Mouse (Mus musculus) lung, embryonic 15.5 days (tissue): Measurements from ENCODE around the gene Dnmt3a. TPM values are rescaled to one million over a fixed set of nuclear protein-coding genes. Genes with fewer than 3 reads are reported as not detected.
A peak's percentile ranks its signal among the peaks of the same experiment; 100 is the strongest.

ENCODE experiments used
- ATAC-seq: fragments of 200-750 bp; cut with Nextera tagmentation; 2 replicates; pipeline ENCODE4 v1.8.0; 2017; ENCODE audit warnings: moderate number of reproducible peaks, borderline replicate concordance; ENCODE audit not compliant: low FRiP score, low TSS enrichment; ENCODE audit errors: extremely low read depth
- H3K27ac ChIP-seq: fragments of 300-500 bp; sonication (generic); 2 replicates; pipeline ENCODE4 v1.5.1; 2015; ENCODE audit warnings: moderate library complexity, mild to moderate bottlenecking, inconsistent platforms
- H3K27me3 ChIP-seq: fragments of 300-500 bp; sonication (generic); 2 replicates; pipeline ENCODE4 v1.6.1; 2015; ENCODE audit warnings: inconsistent platforms
- H3K36me3 ChIP-seq: fragments of 300-500 bp; sonication (generic); 2 replicates; pipeline ENCODE4 v1.6.1; 2015; ENCODE audit warnings: inconsistent platforms
- H3K4me1 ChIP-seq: fragments of 300-500 bp; sonication (generic); 2 replicates; pipeline ENCODE4 v1.6.1; 2015; ENCODE audit warnings: inconsistent platforms
- H3K4me2 ChIP-seq: fragments of 300-500 bp; sonication (generic); 2 replicates; pipeline ENCODE4 v1.6.1; 2015; ENCODE audit warnings: inconsistent platforms, mild to moderate bottlenecking, moderate library complexity
- H3K4me3 ChIP-seq: fragments of 300-500 bp; sonication (generic); 2 replicates; pipeline ENCODE4 v1.5.1; 2015; ENCODE audit warnings: mild to moderate bottlenecking, inconsistent platforms
- H3K9ac ChIP-seq: fragments of 300-500 bp; sonication (generic); 2 replicates; pipeline ENCODE4 v1.6.1; 2015; ENCODE audit warnings: inconsistent platforms
- H3K9me3 ChIP-seq: fragments of 300-500 bp; sonication (generic); 2 replicates; pipeline ENCODE4 v1.6.1; 2016; ENCODE audit warnings: inconsistent platforms
- WGBS: fragments of 180-500 bp; shearing (Covaris S2); methylation state at CpG from one replicate; pipeline ENCODE4 v1.1.7; 2015; 5-methylcytosine and 5-hydroxymethylcytosine counted together
- polyA plus RNA-seq: library from polyadenylated mRNA; unstranded; fragments of >200 nt; fragmentation: Nextera tagmentation; extraction: Ambion mirVana; gene quantifications from 2 replicates; pipeline ENCODE4 v1.2.1, GENCODE M21; 2015

Dnmt3a gene
- polyA plus RNA-seq, 1 experiment from 2014 or later: 151 TPM

GRCm38 (mm10) chr12:3947503-3947902, 141.7 kb downstream of the Dnmt3a start:
- H3K9ac ChIP-seq: no peak overlapping the region
- H3K4me2 ChIP-seq: no peak overlapping the region
- H3K9me3 ChIP-seq: no peaks in the 10 kb centered on the region
- no peaks in the 10 kb centered on the region for H3K4me1 ChIP-seq
- H3K27me3 ChIP-seq: no peaks in the 10 kb centered on the region
- no peak overlapping the region for H3K4me3 ChIP-seq
- H3K36me3 ChIP-seq: no peaks in the 10 kb centered on the region
- ATAC-seq: no peak
- no peak overlapping the region for H3K27ac ChIP-seq
- WGBS: 67% methylated on average over 6 of the region's 6 CpGs

DNA sequence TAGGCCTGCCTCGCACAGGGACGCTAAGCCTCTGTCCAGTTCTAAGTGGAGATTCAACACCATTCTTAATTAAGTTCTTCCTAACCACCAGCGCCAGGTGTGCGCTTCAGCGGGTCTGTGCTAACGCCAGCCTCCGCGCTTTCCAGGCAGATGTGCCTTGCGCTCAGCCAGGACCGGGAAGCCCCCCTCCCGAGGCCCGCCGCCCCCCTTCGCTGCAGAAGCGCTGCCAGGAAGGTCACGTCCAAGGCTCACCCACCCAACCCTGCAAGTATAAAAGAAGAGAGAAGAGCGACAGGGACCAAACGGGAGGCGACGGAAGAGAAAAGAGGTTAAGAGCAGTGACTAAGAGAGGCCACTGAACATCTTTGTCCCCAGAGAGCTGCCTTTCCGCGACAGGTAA, 148.8 kb downstream of the Dnmt3a start, which contains the start of gene Pomc:
TSS of gene Pomc (plus strand) at position 301 of the 400 bp plus-strand sequence.
- Histone ChIP-seq H3K4me2 (no peak within 1 kb of the TSS), H3K27me3 (peaks cover 15% of the 10 kb centered on the region), H3K27ac (no peak within 1 kb of the TSS), H3K4me1 (no peaks in the 10 kb centered on the region), H3K9ac (no peak within 1 kb of the TSS), H3K36me3 (no peaks in the 10 kb centered on the region), H3K9me3 (no peaks in the 10 kb centered on the region), H3K4me3 (no peak within 1 kb of the TSS)
- 27% methylated on average over 22 of the region's 22 CpGs for WGBS
- ATAC-seq: no peak

GRCm38 (mm10) chr12:3955371-3955770, 149.6 kb downstream of the Dnmt3a start:
- Histone ChIP-seq H3K27me3 (peaks cover 15% of the 10 kb centered on the region), H3K36me3 (no peaks in the 10 kb centered on the region), H3K4me2 (no peak overlapping the region), H3K9me3 (no peaks in the 10 kb centered on the region), H3K27ac (no peak overlapping the region), H3K4me1 (peaks cover 4% of the 10 kb centered on the region), H3K9ac (no peak overlapping the region), H3K4me3 (no peak overlapping the region)
- 30% methylated on average over 10 of the region's 10 CpGs for WGBS
- no peak for ATAC-seq

GRCm38 (mm10) chr12:3956351-3956750, 150.5 kb downstream of the Dnmt3a start:
- H3K4me3 ChIP-seq: no peak overlapping the region
- no peak overlapping the region for H3K27ac ChIP-seq
- H3K4me2 ChIP-seq: no peak overlapping the region
- H3K9me3 ChIP-seq: no peaks in the 10 kb centered on the region
- H3K27me3 ChIP-seq: peaks cover 15% of the 10 kb centered on the region
- no peak for ATAC-seq
- 15% methylated on average over 3 of the region's 3 CpGs for WGBS
- H3K9ac ChIP-seq: no peak overlapping the region
- peaks cover 8% of the 10 kb centered on the region for H3K4me1 ChIP-seq
- H3K36me3 ChIP-seq: no peaks in the 10 kb centered on the region

DNA sequence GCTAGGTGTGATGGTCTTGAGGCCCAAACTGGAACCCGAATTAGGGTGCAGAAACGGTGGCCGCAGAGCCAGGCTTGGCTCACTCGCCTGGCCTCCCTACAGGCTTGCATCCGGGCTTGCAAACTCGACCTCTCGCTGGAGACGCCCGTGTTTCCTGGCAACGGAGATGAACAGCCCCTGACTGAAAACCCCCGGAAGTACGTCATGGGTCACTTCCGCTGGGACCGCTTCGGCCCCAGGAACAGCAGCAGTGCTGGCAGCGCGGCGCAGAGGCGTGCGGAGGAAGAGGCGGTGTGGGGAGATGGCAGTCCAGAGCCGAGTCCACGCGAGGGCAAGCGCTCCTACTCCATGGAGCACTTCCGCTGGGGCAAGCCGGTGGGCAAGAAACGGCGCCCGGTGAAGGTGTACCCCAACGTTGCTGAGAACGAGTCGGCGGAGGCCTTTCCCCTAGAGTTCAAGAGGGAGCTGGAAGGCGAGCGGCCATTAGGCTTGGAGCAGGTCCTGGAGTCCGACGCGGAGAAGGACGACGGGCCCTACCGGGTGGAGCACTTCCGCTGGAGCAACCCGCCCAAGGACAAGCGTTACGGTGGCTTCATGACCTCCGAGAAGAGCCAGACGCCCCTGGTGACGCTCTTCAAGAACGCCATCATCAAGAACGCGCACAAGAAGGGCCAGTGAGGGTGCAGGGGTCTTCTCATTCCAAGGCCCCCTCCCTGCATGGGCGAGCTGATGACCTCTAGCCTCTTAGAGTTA, 154.2 kb downstream of the Dnmt3a start:
- WGBS: 2% methylated on average over 53 of the region's 53 CpGs
- peak; percentile 93 for ATAC-seq
- Histone ChIP-seq H3K9me3 (no peaks in the 10 kb centered on the region), H3K27me3 (peaks cover 3% of the 10 kb centered on the region), H3K27ac (peak overlapping the region; percentile 90), H3K4me1 (peaks cover 8% of the 10 kb centered on the region), H3K4me3 (peak overlapping the region; percentile 70), H3K4me2 (peak overlapping the region; percentile 92), H3K36me3 (no peaks in the 10 kb centered on the region), H3K9ac (peak overlapping the region; percentile 75)

DNA sequence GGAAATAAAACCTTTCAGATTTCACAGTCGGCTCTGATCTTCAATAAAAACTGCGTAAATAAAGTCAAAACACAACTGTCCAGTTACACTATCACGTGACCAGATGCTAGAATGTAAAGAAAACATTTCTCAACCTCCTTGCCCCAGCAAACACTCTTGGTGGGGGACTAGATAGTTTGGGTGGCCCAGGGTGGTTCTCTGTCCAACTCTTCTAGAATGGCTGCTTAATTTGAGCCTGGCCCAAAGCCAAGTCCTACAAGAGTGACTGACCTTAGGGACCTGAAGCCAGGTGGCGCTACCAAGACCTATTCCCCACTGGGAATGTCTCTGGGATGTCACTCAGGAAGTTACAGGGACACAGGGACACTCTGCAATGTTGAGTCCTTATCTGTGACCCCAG, 154.7 kb downstream of the Dnmt3a start:
- whole genome bisulfite sequencing: 39% methylated on average over 4 of the region's 4 CpGs
- Histone ChIP-seq H3K36me3 (no peaks in the 10 kb centered on the region), H3K27me3 (no peaks in the 10 kb centered on the region), H3K4me2 (peak overlapping the region; percentile 92), H3K9ac (no peak overlapping the region), H3K4me1 (peaks cover 8% of the 10 kb centered on the region), H3K27ac (peak overlapping the region; percentile 90; the same call in 1 of the 2 replicates), H3K4me3 (peak overlapping the region; percentile 70), H3K9me3 (no peaks in the 10 kb centered on the region)
- ATAC-seq: no peak

Other genes with a start within 250 kb of the Dnmt3a start
- 32.0 and 34.3 TPM in 2 replicates for gene Dtnb, start 233.6 kb upstream of the Dnmt3a start, polyA plus RNA-seq
- 3.1 and 3.2 TPM in 2 replicates for gene Pomc, start 148.9 kb downstream of the Dnmt3a start, polyA plus RNA-seq
- 4.0 and 4.2 TPM in 2 replicates for gene Efr3b, start 232.9 kb downstream of the Dnmt3a start, polyA plus RNA-seq